Mouse (Mus musculus) midbrain, embryonic 16.5 days (tissue): ENCODE measurements around the gene Paqr9. TPM values are rescaled to one million over a fixed set of nuclear protein-coding genes. Genes with fewer than 3 reads are reported as not detected.
A peak's percentile ranks its signal among the peaks of the same experiment; 100 is the strongest.

Source experiments
- ATAC-seq: fragments of 200-750 bp; cut with Nextera tagmentation; 2 replicates; pipeline ENCODE4 v1.8.0; 2017; ENCODE audit warnings: moderate TSS enrichment
- H3K27ac ChIP-seq: fragments of 300-500 bp; sonication (generic); 2 replicates; pipeline ENCODE4 v1.5.1; 2014; ENCODE audit warnings: mild to moderate bottlenecking, low read length, mixed read lengths
- H3K27me3 ChIP-seq: fragments of 300-500 bp; sonication (generic); 2 replicates; pipeline ENCODE4 v1.6.1; 2014; ENCODE audit warnings: low read depth, low read length, mixed read lengths; ENCODE audit not compliant: control insufficient read depth, insufficient read depth
- H3K36me3 ChIP-seq: fragments of 300-500 bp; sonication (generic); 2 replicates; pipeline ENCODE4 v1.6.1; 2014; ENCODE audit warnings: mild to moderate bottlenecking, low read length, moderate library complexity, mixed read lengths; ENCODE audit not compliant: control insufficient read depth, insufficient read depth
- H3K4me1 ChIP-seq: fragments of 300-500 bp; sonication (generic); 2 replicates; pipeline ENCODE4 v1.6.1; 2014; ENCODE audit warnings: mild to moderate bottlenecking, low read length, mixed read lengths; ENCODE audit not compliant: control insufficient read depth, insufficient read depth
- H3K4me2 ChIP-seq: fragments of 300-500 bp; sonication (generic); 2 replicates; pipeline ENCODE4 v1.6.1; 2014; ENCODE audit warnings: mild to moderate bottlenecking, low read length, mixed read lengths
- H3K4me3 ChIP-seq: fragments of 300-500 bp; sonication (generic); 2 replicates; pipeline ENCODE4 v1.5.1; 2014; ENCODE audit warnings: low read depth, mild to moderate bottlenecking, low read length, moderate library complexity, mixed read lengths
- H3K9ac ChIP-seq: fragments of 300-500 bp; sonication (generic); 2 replicates; pipeline ENCODE4 v1.6.1; 2014; ENCODE audit warnings: low read depth, low read length, mixed read lengths
- H3K9me3 ChIP-seq: fragments of 300-500 bp; sonication (generic); replicated peaks from 2 replicates; pipeline ENCODE4 v1.6.1; 2014; ENCODE audit warnings: mild to moderate bottlenecking, low read length, mixed read lengths; ENCODE audit not compliant: control insufficient read depth, poor library complexity, severe bottlenecking
- WGBS: fragments of 180-500 bp; shearing (Covaris S2); extraction: QIAGEN DNeasy Blood & Tissue Kit; methylation state at CpG from one replicate; pipeline ENCODE4 v1.1.7; 2014; 5-methylcytosine and 5-hydroxymethylcytosine counted together
- polyA plus RNA-seq: library from polyadenylated mRNA; unstranded; fragments of >200 nt; fragmentation: Nextera tagmentation; extraction: Ambion mirVana; gene quantifications from 2 replicates; pipeline ENCODE4 v1.2.1, GENCODE M21; 2015

The Paqr9 gene
- polyA plus RNA-seq, 1 experiment from 2014 or later, result 5.5 TPM

GRCm38 (mm10) chr9:95541208-95541607 is 18.2 kb upstream of the Paqr9 start:
- no peak overlapping the region for H3K4me2 ChIP-seq
- no peaks in the 10 kb centered on the region for H3K27me3 ChIP-seq
- no peak for ATAC-seq
- no peaks in the 10 kb centered on the region for H3K36me3 ChIP-seq
- no peaks in the 10 kb centered on the region for H3K9me3 ChIP-seq
- H3K9ac ChIP-seq, result no peak overlapping the region
- H3K4me3 ChIP-seq, result no peak overlapping the region
- H3K27ac ChIP-seq, result no peak overlapping the region
- H3K4me1 ChIP-seq, result 0 out of 2 replicates have a peak, but pooled peaks cover 3% of the 10 kb centered on the region

- Histone ChIP-seq H3K9me3 (no peaks in the 10 kb centered on the region), H3K27ac (peak overlapping the region; percentile 71), H3K36me3 (no peaks in the 10 kb centered on the region), H3K4me1 (0 out of 2 replicates have a peak, but pooled peaks cover 3% of the 10 kb centered on the region), H3K27me3 (no peaks in the 10 kb centered on the region), H3K4me3 (no peak overlapping the region), H3K9ac (0 out of 2 replicates have a peak overlapping the region, but pooled peaks have one; percentile 12), H3K4me2 (peak overlapping the region; percentile 23; the same call in 1 of the 2 replicates)
- WGBS, result 46% methylated on average over 15 of the region's 15 CpGs
- ATAC-seq, result peak; percentile 59
Observed at GRCm38 (mm10) chr9:95541650-95542432, 17.6 kb upstream of the Paqr9 start.

GRCm38 (mm10) chr9:95542475-95542874 is 17.0 kb upstream of the Paqr9 start:
- WGBS, result 76% methylated on average over 6 of the region's 6 CpGs
- peak overlapping the region; percentile 71 for H3K27ac ChIP-seq
- no peaks in the 10 kb centered on the region for H3K36me3 ChIP-seq
- H3K27me3 ChIP-seq, result no peaks in the 10 kb centered on the region
- H3K9ac ChIP-seq, result no peak overlapping the region
- no peak for ATAC-seq
- H3K4me1 ChIP-seq, result 0 out of 2 replicates have a peak, but pooled peaks cover 3% of the 10 kb centered on the region
- no peak overlapping the region for H3K4me2 ChIP-seq
- H3K9me3 ChIP-seq, result no peaks in the 10 kb centered on the region
- H3K4me3 ChIP-seq, result no peak overlapping the region

- Histone ChIP-seq H3K4me1 (0 out of 2 replicates have a peak, but pooled peaks cover 3% of the 10 kb centered on the region), H3K36me3 (no peaks in the 10 kb centered on the region), H3K4me3 (no peak overlapping the region), H3K27me3 (no peaks in the 10 kb centered on the region), H3K9ac (no peak overlapping the region), H3K4me2 (no peak overlapping the region), H3K27ac (no peak overlapping the region), H3K9me3 (no peaks in the 10 kb centered on the region)
- WGBS, result 95% methylated on average over 4 of the region's 4 CpGs
- no peak for ATAC-seq
Observed at GRCm38 (mm10) chr9:95544598-95544997, 14.9 kb upstream of the Paqr9 start.

- Histone ChIP-seq H3K4me2 (no peak overlapping the region), H3K36me3 (no peaks in the 10 kb centered on the region), H3K9ac (no peak overlapping the region), H3K4me3 (no peak overlapping the region), H3K27ac (no peak overlapping the region), H3K9me3 (no peaks in the 10 kb centered on the region), H3K27me3 (no peaks in the 10 kb centered on the region), H3K4me1 (0 out of 2 replicates have a peak, but pooled peaks cover 3% of the 10 kb centered on the region)
- 62% methylated on average over 7 of the region's 7 CpGs for WGBS
- ATAC-seq, result no peak
Observed at GRCm38 (mm10) chr9:95546679-95547078, 12.8 kb upstream of the Paqr9 start.

GRCm38 (mm10) chr9:95549626-95550411 is 9.6 kb upstream of the Paqr9 start:
- Histone ChIP-seq H3K9ac (no peak overlapping the region), H3K9me3 (no peaks in the 10 kb centered on the region), H3K4me3 (no peak overlapping the region), H3K27ac (no peak overlapping the region), H3K27me3 (no peaks in the 10 kb centered on the region), H3K36me3 (no peaks in the 10 kb centered on the region), H3K4me1 (no peaks in the 10 kb centered on the region), H3K4me2 (no peak overlapping the region)
- ATAC-seq, result no peak
- 61% methylated on average over 15 of the region's 15 CpGs for WGBS

- Histone ChIP-seq H3K9me3 (no peaks in the 10 kb centered on the region), H3K27me3 (no peaks in the 10 kb centered on the region), H3K4me3 (no peak overlapping the region), H3K4me2 (no peak overlapping the region), H3K4me1 (no peaks in the 10 kb centered on the region), H3K9ac (no peak overlapping the region), H3K27ac (no peak overlapping the region), H3K36me3 (no peaks in the 10 kb centered on the region)
- WGBS, result 76% methylated on average over 9 of the region's 9 CpGs
- ATAC-seq, result no peak
Observed at GRCm38 (mm10) chr9:95550856-95551774, 8.3 kb upstream of the Paqr9 start.

- H3K27me3 ChIP-seq, result no peaks in the 10 kb centered on the region
- ATAC-seq, result no peak
- no peaks in the 10 kb centered on the region for H3K4me1 ChIP-seq
- no peak overlapping the region for H3K4me3 ChIP-seq
- no peaks in the 10 kb centered on the region for H3K9me3 ChIP-seq
- H3K27ac ChIP-seq, result no peak overlapping the region
- no peak overlapping the region for H3K9ac ChIP-seq
- H3K4me2 ChIP-seq, result no peak overlapping the region
- no peaks in the 10 kb centered on the region for H3K36me3 ChIP-seq
- 75% methylated on average over 10 of the region's 10 CpGs for WGBS
Observed at GRCm38 (mm10) chr9:95552175-95552705, 7.2 kb upstream of the Paqr9 start.
